Mouse (Mus musculus): Measurements from ENCODE around the gene Slc5a5.

- no peak for TF ChIP-seq CTCF (IDR thresholded peaks at IDR 0.05; ENCODE audit: low read depth, low read length)
- no peak for TF ChIP-seq POLR2A (IDR thresholded peaks at IDR 0.05; ENCODE audit: borderline replicate concordance, low read depth, low read length)
Measured at GRCm38 (mm10) chr8:70899226-70899625, 6.7 kb upstream of the Slc5a5 start.
